Mouse (Mus musculus): ENCODE data around the gene Cfap73.

DNA sequence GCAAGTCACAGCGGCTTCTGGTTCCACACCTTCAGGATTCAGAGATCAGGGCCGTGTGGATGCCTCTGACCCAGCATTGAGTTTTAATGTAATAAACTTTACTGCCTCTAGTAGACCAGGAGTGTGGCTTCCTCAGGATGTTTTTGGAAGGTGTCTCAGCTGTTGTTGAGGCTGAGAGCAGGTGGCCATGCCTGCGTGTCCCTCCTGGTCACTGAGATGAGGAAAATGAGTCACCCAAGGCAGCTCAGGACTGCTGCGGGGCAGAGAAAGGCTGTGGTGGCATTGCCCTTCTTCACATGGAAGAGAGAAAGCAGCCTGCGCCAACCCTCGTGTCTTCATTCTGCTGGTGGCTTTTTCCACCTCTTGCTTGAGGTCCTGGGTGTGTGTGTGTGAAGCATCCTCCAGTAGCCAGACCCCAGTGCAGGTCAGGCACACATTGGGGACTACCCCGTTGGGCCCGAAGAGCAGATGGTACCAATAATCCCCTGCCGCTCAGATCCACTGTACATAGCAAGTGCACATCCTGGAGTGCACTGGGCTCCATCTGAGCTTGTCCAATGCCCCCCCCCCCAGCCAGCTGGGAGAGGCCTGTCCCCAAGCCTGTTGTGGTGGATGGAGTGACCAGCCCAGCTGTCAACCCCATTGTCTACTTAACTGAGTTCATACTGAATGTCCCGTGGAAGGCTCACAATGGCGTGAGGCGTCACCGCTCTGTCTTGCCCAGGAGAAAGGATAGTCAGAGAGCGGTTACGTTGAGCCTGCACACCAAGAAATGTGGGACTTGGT lies 6.3 kb downstream of the Cfap73 start:
- no peak for TF ChIP-seq CTCF (IDR thresholded peaks at IDR 0.05; ENCODE audit: low read depth, low read length)
- no peak for TF ChIP-seq POLR2A (IDR thresholded peaks at IDR 0.05; ENCODE audit: insufficient read depth, low read length)
- no peak for TF ChIP-seq EP300 (IDR thresholded peaks at IDR 0.05; ENCODE audit: insufficient read depth, low read depth, low read length)
